Mouse (Mus musculus): ENCODE data around the gene Syne2. TPM values are rescaled to one million over a fixed set of nuclear protein-coding genes. Genes with fewer than 3 reads are reported as not detected.
A peak's percentile ranks its signal among the peaks of the same experiment; 100 is the strongest.

Syne2 gene
- polyA plus RNA-seq, 1 experiment from 2014 or later = 42.1 TPM

- no peak overlapping the region for H3K27ac ChIP-seq (ENCODE audit: low read length)
- H3K9me3 ChIP-seq (replicated peaks; ENCODE audit: control insufficient read depth, low read length) = no peaks in the 10 kb centered on the region
- no peak for ATAC-seq (ENCODE audit: insufficient read depth, low FRiP score)
- H3K27me3 ChIP-seq (ENCODE audit: control insufficient read depth, insufficient read depth, low read length) = no peaks in the 10 kb centered on the region
- 59% methylated on average over 5 of the region's 5 CpGs for WGBS
- H3K36me3 ChIP-seq (ENCODE audit: control insufficient read depth, insufficient read depth, low read length) = 0 out of 2 replicates have a peak, but pooled peaks cover 4% of the 10 kb centered on the region
- H3K9ac ChIP-seq (ENCODE audit: low read length) = no peak overlapping the region
- H3K4me1 ChIP-seq (ENCODE audit: control insufficient read depth, insufficient read depth, low read length) = no peaks in the 10 kb centered on the region
- H3K4me2 ChIP-seq (ENCODE audit: low read depth, low read length) = no peak overlapping the region
- H3K4me3 ChIP-seq (replicated peaks; ENCODE audit: low read length) = no peak overlapping the region
Observed at GRCm38 (mm10) chr12:76049343-76049742, 231.4 kb downstream of the Syne2 start.

- no peaks in the 10 kb centered on the region for H3K9me3 ChIP-seq (replicated peaks; ENCODE audit: control insufficient read depth, low read length)
- 90% methylated on average over 9 of the region's 9 CpGs for WGBS
- no peak overlapping the region for H3K9ac ChIP-seq (ENCODE audit: low read length)
- no peak for ATAC-seq (ENCODE audit: insufficient read depth, low FRiP score)
- no peaks in the 10 kb centered on the region for H3K4me1 ChIP-seq (ENCODE audit: control insufficient read depth, insufficient read depth, low read length)
- peaks cover 11% of the 10 kb centered on the region; the same call in 1 of the 2 replicates for H3K36me3 ChIP-seq (ENCODE audit: control insufficient read depth, insufficient read depth, low read length)
- no peaks in the 10 kb centered on the region for H3K27me3 ChIP-seq (ENCODE audit: control insufficient read depth, insufficient read depth, low read length)
- no peak overlapping the region for H3K4me2 ChIP-seq (ENCODE audit: low read depth, low read length)
- H3K4me3 ChIP-seq (replicated peaks; ENCODE audit: low read length) = no peak overlapping the region
- no peak overlapping the region for H3K27ac ChIP-seq (ENCODE audit: low read length)
Observed at GRCm38 (mm10) chr12:76051879-76052278, 233.9 kb downstream of the Syne2 start.

GRCm38 (mm10) chr12:76054653-76055052, 236.7 kb downstream of the Syne2 start:
- Histone ChIP-seq H3K27ac (ENCODE audit: low read length) (no peak overlapping the region), H3K4me2 (ENCODE audit: low read depth, low read length) (no peak overlapping the region), H3K9me3 (replicated peaks; ENCODE audit: control insufficient read depth, low read length) (no peaks in the 10 kb centered on the region), H3K9ac (ENCODE audit: low read length) (no peak overlapping the region), H3K36me3 (ENCODE audit: control insufficient read depth, insufficient read depth, low read length) (peaks cover 12% of the 10 kb centered on the region; the same call in 1 of the 2 replicates), H3K4me1 (ENCODE audit: control insufficient read depth, insufficient read depth, low read length) (no peaks in the 10 kb centered on the region), H3K27me3 (ENCODE audit: control insufficient read depth, insufficient read depth, low read length) (no peaks in the 10 kb centered on the region), H3K4me3 (replicated peaks; ENCODE audit: low read length) (no peak overlapping the region)
- WGBS = 81% methylated on average over 9 of the region's 9 CpGs
- no peak for ATAC-seq (ENCODE audit: insufficient read depth, low FRiP score)

- H3K27ac ChIP-seq (ENCODE audit: low read length) = no peak overlapping the region
- peaks cover 9% of the 10 kb centered on the region; the same call in 1 of the 2 replicates for H3K36me3 ChIP-seq (ENCODE audit: control insufficient read depth, insufficient read depth, low read length)
- no peak overlapping the region for H3K9ac ChIP-seq (ENCODE audit: low read length)
- no peaks in the 10 kb centered on the region for H3K9me3 ChIP-seq (replicated peaks; ENCODE audit: control insufficient read depth, low read length)
- WGBS = 90% methylated on average over 4 of the region's 4 CpGs
- H3K4me3 ChIP-seq (replicated peaks; ENCODE audit: low read length) = no peak overlapping the region
- no peaks in the 10 kb centered on the region for H3K27me3 ChIP-seq (ENCODE audit: control insufficient read depth, insufficient read depth, low read length)
- H3K4me1 ChIP-seq (ENCODE audit: control insufficient read depth, insufficient read depth, low read length) = no peaks in the 10 kb centered on the region
- no peak for ATAC-seq (ENCODE audit: insufficient read depth, low FRiP score)
- no peak overlapping the region for H3K4me2 ChIP-seq (ENCODE audit: low read depth, low read length)
Observed at GRCm38 (mm10) chr12:76063001-76063400, 245.1 kb downstream of the Syne2 start.

GRCm38 (mm10) chr12:76070386-76070785, 252.5 kb downstream of the Syne2 start:
- 84% methylated on average over 5 of the region's 5 CpGs for WGBS
- no peak overlapping the region for H3K4me3 ChIP-seq (replicated peaks; ENCODE audit: low read length)
- H3K4me1 ChIP-seq (ENCODE audit: control insufficient read depth, insufficient read depth, low read length) = no peaks in the 10 kb centered on the region
- no peaks in the 10 kb centered on the region for H3K9me3 ChIP-seq (replicated peaks; ENCODE audit: control insufficient read depth, low read length)
- no peak overlapping the region for H3K27ac ChIP-seq (ENCODE audit: low read length)
- no peak overlapping the region for H3K9ac ChIP-seq (ENCODE audit: low read length)
- H3K27me3 ChIP-seq (ENCODE audit: control insufficient read depth, insufficient read depth, low read length) = no peaks in the 10 kb centered on the region
- no peak overlapping the region for H3K4me2 ChIP-seq (ENCODE audit: low read depth, low read length)
- ATAC-seq (ENCODE audit: insufficient read depth, low FRiP score) = no peak
- H3K36me3 ChIP-seq (ENCODE audit: control insufficient read depth, insufficient read depth, low read length) = no peaks in the 10 kb centered on the region

GRCm38 (mm10) chr12:76071935-76072849, 254.3 kb downstream of the Syne2 start:
- no peak overlapping the region; the same call in 1 of the 2 replicates for H3K4me3 ChIP-seq (replicated peaks; ENCODE audit: low read length)
- no peaks in the 10 kb centered on the region for H3K9me3 ChIP-seq (replicated peaks; ENCODE audit: control insufficient read depth, low read length)
- H3K4me1 ChIP-seq (ENCODE audit: control insufficient read depth, insufficient read depth, low read length) = no peaks in the 10 kb centered on the region
- no peaks in the 10 kb centered on the region for H3K27me3 ChIP-seq (ENCODE audit: control insufficient read depth, insufficient read depth, low read length)
- 39% methylated on average over 19 of the region's 19 CpGs for WGBS
- 0 out of 2 replicates have a peak overlapping the region, but pooled peaks have one; percentile 1 for H3K27ac ChIP-seq (ENCODE audit: low read length)
- no peak overlapping the region; the same call in 1 of the 2 replicates for H3K4me2 ChIP-seq (ENCODE audit: low read depth, low read length)
- no peak for ATAC-seq (ENCODE audit: insufficient read depth, low FRiP score)
- no peaks in the 10 kb centered on the region for H3K36me3 ChIP-seq (ENCODE audit: control insufficient read depth, insufficient read depth, low read length)
- peak overlapping the region; percentile 38; the same call in 1 of the 2 replicates for H3K9ac ChIP-seq (ENCODE audit: low read length)

GRCm38 (mm10) chr12:76073066-76073826, 255.3 kb downstream of the Syne2 start:
- no peak overlapping the region for H3K27ac ChIP-seq (ENCODE audit: low read length)
- no peaks in the 10 kb centered on the region for H3K27me3 ChIP-seq (ENCODE audit: control insufficient read depth, insufficient read depth, low read length)
- H3K4me2 ChIP-seq (ENCODE audit: low read depth, low read length) = no peak overlapping the region
- H3K9ac ChIP-seq (ENCODE audit: low read length) = no peak overlapping the region
- no peaks in the 10 kb centered on the region for H3K4me1 ChIP-seq (ENCODE audit: control insufficient read depth, insufficient read depth, low read length)
- ATAC-seq (ENCODE audit: insufficient read depth, low FRiP score) = no peak
- no peaks in the 10 kb centered on the region for H3K36me3 ChIP-seq (ENCODE audit: control insufficient read depth, insufficient read depth, low read length)
- H3K9me3 ChIP-seq (replicated peaks; ENCODE audit: control insufficient read depth, low read length) = no peaks in the 10 kb centered on the region
- H3K4me3 ChIP-seq (replicated peaks; ENCODE audit: low read length) = no peak overlapping the region; the same call in 1 of the 2 replicates
- WGBS = 44% methylated on average over 13 of the region's 13 CpGs

- no peaks in the 10 kb centered on the region for H3K36me3 ChIP-seq (ENCODE audit: control insufficient read depth, insufficient read depth, low read length)
- 60% methylated on average over 7 of the region's 7 CpGs for WGBS
- no peak overlapping the region for H3K4me2 ChIP-seq (ENCODE audit: low read depth, low read length)
- no peaks in the 10 kb centered on the region for H3K9me3 ChIP-seq (replicated peaks; ENCODE audit: control insufficient read depth, low read length)
- ATAC-seq (ENCODE audit: insufficient read depth, low FRiP score) = no peak
- H3K4me1 ChIP-seq (ENCODE audit: control insufficient read depth, insufficient read depth, low read length) = no peaks in the 10 kb centered on the region
- no peak overlapping the region for H3K27ac ChIP-seq (ENCODE audit: low read length)
- no peaks in the 10 kb centered on the region for H3K27me3 ChIP-seq (ENCODE audit: control insufficient read depth, insufficient read depth, low read length)
- H3K4me3 ChIP-seq (replicated peaks; ENCODE audit: low read length) = no peak overlapping the region
- H3K9ac ChIP-seq (ENCODE audit: low read length) = no peak overlapping the region
Observed at GRCm38 (mm10) chr12:76073981-76074380, 256.0 kb downstream of the Syne2 start.
